9 mouse cellular contexts compared by ENCODE assay signal in genomic region chr10:34036587-34036986, GRCm38 (mm10). TPM values are rescaled to one million over a fixed set of nuclear protein-coding genes. Genes with fewer than 3 reads are reported as not detected.
DNase-seq lines count a peak whose midpoint lies in the region; ATAC-seq and TF ChIP-seq lines count a peak whose summit lies in the region.
"Had no signal": no experiment of that assay in that cellular context is flagged by ENCODE, and none has a peak within 500 bp of the region (broad histone marks: within the 10 kb centered on the region; RNA-seq: fewer than 3 reads in every experiment).

No protein-coding gene starts in this region.

- intact Hi-C loops in heart, postnatal 10 days (cut with DNase I): loop anchor here (1.0 to 2.0 kb wide), 3 partner anchors 60 to 290 kb away; partner anchors contain the start of gene Calhm5

- 16% methylated on average over 5 of the region's 5 CpGs for WGBS in forebrain, postnatal 0 days

- H3K9ac ChIP-seq in forebrain, postnatal 0 days: no peak overlapping the region
- H3K9ac ChIP-seq: limb, embryonic 15.5 days had no signal

- no peak overlapping the region for H3K4me3 ChIP-seq in C2C12 (ENCODE audit: insufficient read depth, poor library complexity, severe bottlenecking)
- H3K4me3 ChIP-seq in forebrain, postnatal 0 days (ENCODE audit: low read depth, low read length): no peak overlapping the region
- H3K4me3 ChIP-seq: limb, embryonic 15.5 days had no signal

- H3K79me2 ChIP-seq in C2C12 (ENCODE audit: control insufficient read depth, insufficient read depth): no peaks in the 10 kb centered on the region

- no peaks in the 10 kb centered on the region for H3K4me1 ChIP-seq in forebrain, postnatal 0 days (ENCODE audit: insufficient read depth)

- peak; percentile 5 to 24 for DNase-seq in heart, postnatal 10 days
- DNase-seq in heart, adult 9 months (ENCODE audit: low spot score in 2 of 2): no peak
- peak; percentile 23 for DNase-seq in T-cell, adult 2 months (ENCODE audit: low spot score)
- peak; percentile 67 for DNase-seq in forebrain, postnatal 0 days
- DNase-seq in urinary bladder, postnatal 36 days (ENCODE audit: low spot score in 2 of 2): no peak
- no peak for DNase-seq in natural killer cell, adult 2 months (ENCODE audit: low spot score in 2 of 2)

- no peak overlapping the region for H3ac ChIP-seq in C2C12 (ENCODE audit: control insufficient read depth, insufficient read length, low read depth)

- H3K9me3 ChIP-seq in forebrain, postnatal 0 days (ENCODE audit: low read length): no peaks in the 10 kb centered on the region
- H3K9me3 ChIP-seq: limb, embryonic 15.5 days had no signal

- TF ChIP-seq CTCF in C2C12 (IDR thresholded peaks at IDR 0.05; ENCODE audit: control insufficient read depth, insufficient read depth, insufficient read length): peak; percentile 33
- peak; percentile 92 for TF ChIP-seq CTCF in forebrain, postnatal 0 days (IDR thresholded peaks at IDR 0.05; ENCODE audit: low read depth)

- no peak overlapping the region for H3K27ac ChIP-seq in forebrain, postnatal 0 days (ENCODE audit: low read depth, low read length)
- H3K27ac ChIP-seq: limb, embryonic 15.5 days had no signal

- no peak overlapping the region for H3K4me2 ChIP-seq in forebrain, postnatal 0 days (ENCODE audit: low read depth)
- H3K4me2 ChIP-seq: limb, embryonic 15.5 days had no signal

- H3K36me3 ChIP-seq in C2C12 (ENCODE audit: control insufficient read depth, insufficient read depth): no peaks in the 10 kb centered on the region
- H3K36me3 ChIP-seq in forebrain, postnatal 0 days (ENCODE audit: insufficient read depth): no peaks in the 10 kb centered on the region
- H3K36me3 ChIP-seq: limb, embryonic 15.5 days had no signal

- no peaks in the 10 kb centered on the region for H3K79me3 ChIP-seq in C2C12 (ENCODE audit: low read depth)

- H3K27me3 ChIP-seq in C2C12 (ENCODE audit: control insufficient read depth, insufficient read depth, insufficient read length): no peaks in the 10 kb centered on the region
- no peaks in the 10 kb centered on the region; the same call in 1 of the 2 replicates for H3K27me3 ChIP-seq in forebrain, postnatal 0 days (ENCODE audit: insufficient read depth, low read length)
- H3K27me3 ChIP-seq: limb, embryonic 15.5 days had no signal

- peak; percentile 92 for ATAC-seq in forebrain, postnatal 0 days
- peak; percentile 86 for ATAC-seq in megakaryocyte, adult 5-6 weeks (ENCODE audit: poor library complexity, severe bottlenecking)

TF ChIP-seq in C2C12, 6 proteins besides CTCF, POLR2A, EP300 and RAD21:
- TF ChIP-seq MAX (IDR thresholded peaks at IDR 0.05) (no peak), MYOD1 (IDR thresholded peaks at IDR 0.05; ENCODE audit: control insufficient read depth, insufficient read length, low read depth) (no peak), MYOG (IDR thresholded peaks at IDR 0.05; ENCODE audit: control insufficient read depth, extremely low read depth, insufficient read length) (no peak), FOSL1 (IDR thresholded peaks at IDR 0.05; ENCODE audit: insufficient read depth, low read length, poor library complexity, severe bottlenecking) (no peak), CEBPB (IDR thresholded peaks at IDR 0.05; ENCODE audit: low read depth) (no peak), USF1 (IDR thresholded peaks at IDR 0.05; ENCODE audit: low read depth) (no peak)

RNA-seq across cellular contexts. Expression of gene Trappc3l, which starts 0.8 kb away (rescaled TPM):
- total RNA-seq in heart, postnatal 10 days (2021): not detected
- not detected for polyA plus RNA-seq in C2C12 (2012; fragmentation: generic; extraction: Trizol)
- total RNA-seq in forebrain, postnatal 0 days (2014; rRNA removed): 0.76 TPM in 1 of 2 replicates, not detected in the other
- polyA plus RNA-seq in forebrain, postnatal 0 days (2015; fragmentation: Nextera tagmentation; extraction: Ambion mirVana): 0.39 TPM in 1 of 2 replicates, not detected in the other
- not detected in 2 replicates for total RNA-seq in megakaryocyte, adult 5-6 weeks (2015)
- total RNA-seq in megakaryocyte, adult 5-6 weeks (2017): not detected in 2 replicates
- polyA plus RNA-seq: limb, embryonic 15.5 days had no signal

RNA-seq across cellular contexts. Expression of gene Calhm4, which starts 7.5 kb away (rescaled TPM):
- total RNA-seq in heart, postnatal 10 days (2021): not detected
- not detected for polyA plus RNA-seq in C2C12 (2012; fragmentation: generic; extraction: Trizol)
- not detected in 2 replicates for total RNA-seq in forebrain, postnatal 0 days (2014; rRNA removed)
- 0.04 TPM in 1 of 2 replicates, not detected in the other for polyA plus RNA-seq in forebrain, postnatal 0 days (2015; fragmentation: Nextera tagmentation; extraction: Ambion mirVana)
- total RNA-seq in megakaryocyte, adult 5-6 weeks (2015): not detected in 2 replicates
- total RNA-seq in megakaryocyte, adult 5-6 weeks (2017): not detected in 2 replicates
- polyA plus RNA-seq: limb, embryonic 15.5 days had no signal

RNA-seq across cellular contexts. Expression of gene Rwdd1, which starts 17.2 kb away (rescaled TPM):
- total RNA-seq in heart, postnatal 10 days (2021): 100 to 1,000 TPM in 1 of 2 experiments, 10 to 100 TPM in 1; 98.5 to 107 TPM
- polyA plus RNA-seq in C2C12 (2012; fragmentation: generic; extraction: Trizol): 114 TPM
- total RNA-seq in forebrain, postnatal 0 days (2014; rRNA removed): 146 and 155 TPM in 2 replicates
- polyA plus RNA-seq in forebrain, postnatal 0 days (2015; fragmentation: Nextera tagmentation; extraction: Ambion mirVana): 176 and 195 TPM in 2 replicates
- total RNA-seq in megakaryocyte, adult 5-6 weeks (2015): 150 and 163 TPM in 2 replicates
- 174 and 188 TPM in 2 replicates for total RNA-seq in megakaryocyte, adult 5-6 weeks (2017)

RNA-seq across cellular contexts. Expression of gene Calhm5, which starts 59.7 kb away (rescaled TPM):
- 1 to 10 TPM in 1 of 2 experiments, under 1 TPM in 1; 0.97 to 1.1 TPM for total RNA-seq in heart, postnatal 10 days (2021)
- 0.13 TPM for polyA plus RNA-seq in C2C12 (2012; fragmentation: generic; extraction: Trizol)
- total RNA-seq in forebrain, postnatal 0 days (2014; rRNA removed): 0.76 and 1.9 TPM in 2 replicates
- 0.42 and 0.79 TPM in 2 replicates for polyA plus RNA-seq in forebrain, postnatal 0 days (2015; fragmentation: Nextera tagmentation; extraction: Ambion mirVana)
- total RNA-seq in megakaryocyte, adult 5-6 weeks (2015): not detected in 2 replicates
- not detected in 2 replicates for total RNA-seq in megakaryocyte, adult 5-6 weeks (2017)

Comparison
In these comparisons a context has a peak if more than half of its experiments do, and no peak if none do; other contexts are left out.
1. DNase-seq: peak in heart, postnatal 10 days (2 of 2), T-cell, adult 2 months (single experiment) and forebrain, postnatal 0 days (single experiment); none in heart, adult 9 months (0 of 2), urinary bladder, postnatal 36 days (0 of 2) and natural killer cell, adult 2 months (0 of 2).